Mouse (Mus musculus) embryonic stem cell, embryonic (primary cell): Measurements from ENCODE around the gene Fdps.

Experiments
- CTCF ChIA-PET, 4 experiments: fragments of 300-600 bp in 2 of 4; fragments of 350-600 bp in 2 of 4; sonication (Branson Sonifier 250); formaldehyde crosslinking; loops; one replicate each; lab custom pipeline; 2022; ENCODE audit warnings: inconsistent platforms in 2 of 4; lab: Charles Lee
- POLR2A ChIA-PET, 4 experiments: fragments of 300-600 bp in 2 of 4; fragments of 350-600 bp in 2 of 4; sonication (Branson Sonifier 250); formaldehyde crosslinking; loops; one replicate each; lab custom pipeline; 2022; ENCODE audit warnings: antibody characterized with exemption in 4 of 4, inconsistent platforms in 1 of 4; lab: Charles Lee

The Fdps gene

DNA sequence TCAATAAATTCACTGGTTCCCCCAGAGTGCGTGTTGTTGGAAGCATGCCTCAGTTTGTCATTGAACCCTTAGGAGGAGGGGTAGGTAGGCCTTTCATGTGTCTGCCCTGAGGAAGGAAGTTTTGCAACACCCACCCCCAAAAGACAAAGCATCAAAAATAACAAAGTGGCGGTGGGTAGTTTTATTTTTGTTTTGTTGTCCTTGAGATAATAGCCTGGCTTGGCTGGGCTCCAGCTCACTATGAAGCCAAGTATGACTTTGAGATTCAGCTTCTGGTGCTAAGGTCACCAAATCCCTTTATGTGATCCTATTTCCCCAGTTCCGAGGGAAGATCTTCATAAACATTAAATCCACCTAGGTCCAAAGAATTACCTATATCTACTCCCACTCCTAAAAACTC, 22.5 kb upstream of the Fdps start:
- POLR2A ChIA-PET = interaction anchor here in 1 of 4 experiments (1.2 to 1.5 kb wide), 2 partner anchors 10 to 24 kb away, joined by 3 to 4 read pairs; no protein-coding TSS in a partner anchor
- CTCF ChIA-PET = interaction anchor here in 2 of 4 experiments (0.6 to 1.0 kb wide), 3 partner anchors 12 to 714 kb away, joined by 3 to 7 read pairs (median 3); partner anchors contain the start of genes Pklr (in 1 of the 2) and Pmf1 (in 1 of the 2)

DNA sequence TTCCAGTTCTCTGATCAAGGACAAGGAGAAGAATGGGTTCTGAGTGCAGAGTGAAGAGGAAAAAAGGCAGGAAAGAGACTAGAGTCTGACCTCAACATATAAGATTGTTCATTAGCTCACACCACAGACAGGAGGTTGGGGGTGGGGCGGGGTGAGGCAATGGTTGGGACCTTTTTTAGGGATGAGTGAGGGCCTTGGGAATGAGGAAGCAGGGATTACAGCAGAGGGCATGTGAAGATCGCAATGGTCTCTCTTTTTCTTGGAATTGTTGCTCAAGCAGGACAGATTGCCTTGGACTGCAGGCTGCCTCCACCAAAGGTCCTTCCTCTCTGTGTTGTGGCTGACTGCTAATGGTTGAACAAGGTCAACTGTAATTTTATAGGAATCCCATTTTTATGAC, 21.6 kb upstream of the Fdps start:
- CTCF ChIA-PET = interaction anchor here in 2 of 4 experiments (0.6 to 0.8 kb wide), 2 partner anchors 28 to 156 kb away, joined by 3 to 4 read pairs; no protein-coding TSS in a partner anchor
- POLR2A ChIA-PET = interaction anchor here in 2 of 4 experiments (0.8 to 1.5 kb wide), 4 partner anchors 11 to 42 kb away, joined by 3 to 5 read pairs (median 4); partner anchors contain the start of gene Clk2 (in 1 of the 2)

GRCm38 (mm10) chr3:89115522-89115921, 13.8 kb upstream of the Fdps start:
- POLR2A ChIA-PET = interaction anchor here (0.5 to 3.1 kb wide), 13 partner anchors 13 to 178 kb away, joined by 3 to 14 read pairs (median 3); partner anchors contain the start of genes Fdps (in 2 of the 4), Gm43738 (in 1 of the 4) and Scamp3 (in 1 of the 4)
- CTCF ChIA-PET = interaction anchor here (0.6 to 3.6 kb wide), 41 partner anchors 8 to 571 kb away, joined by 3 to 24 read pairs (median 4); partner anchors contain the start of genes Fdps (in 2 of the 4), Gm43738 (in 2 of the 4), Hcn3 (in 2 of the 4) and Fam189b (in 1 of the 4)

GRCm38 (mm10) chr3:89113058-89113457, 11.3 kb upstream of the Fdps start:
- POLR2A ChIA-PET = interaction anchor here in 2 of 4 experiments (0.6 to 1.1 kb wide), 5 partner anchors 11 to 765 kb away, joined by 3 to 5 read pairs (median 3); partner anchors contain the start of gene Fdps (in 1 of the 2)
- CTCF ChIA-PET = interaction anchor here in 1 of 4 experiments (0.6 to 1.7 kb wide), 5 partner anchors 19 to 131 kb away, joined by 3 to 4 read pairs (median 3); no protein-coding TSS in a partner anchor

DNA sequence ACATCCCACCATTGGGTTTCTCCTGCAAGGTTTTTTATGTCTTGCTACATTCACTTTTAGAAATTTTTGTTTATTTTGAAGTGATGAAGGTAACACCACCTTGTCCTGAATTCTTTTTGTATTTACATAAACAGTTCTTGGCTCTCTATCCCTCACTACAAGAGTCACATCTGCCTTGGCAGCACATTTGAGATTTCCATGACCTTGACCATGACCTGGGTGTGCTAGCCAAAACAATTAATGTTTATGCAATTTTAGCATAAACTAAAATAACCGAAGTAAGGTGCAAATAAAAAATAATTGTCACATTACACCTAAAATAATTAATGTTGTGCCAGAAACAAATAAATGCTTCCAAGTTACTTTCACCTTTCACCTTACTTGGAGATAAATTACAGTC, 6.4 kb upstream of the Fdps start:
- POLR2A ChIA-PET = interaction anchor here in 2 of 4 experiments (0.8 to 3.4 kb wide), 3 partner anchors 16 to 328 kb away, joined by 3 to 12 read pairs (median 4); partner anchors contain the start of genes Pbxip1 (in 1 of the 2) and Rusc1 (in 1 of the 2)
- CTCF ChIA-PET = interaction anchor here in 2 of 4 experiments (0.9 to 1.5 kb wide), 2 partner anchors 8 kb away, joined by 4 to 10 read pairs; no protein-coding TSS in a partner anchor

DNA sequence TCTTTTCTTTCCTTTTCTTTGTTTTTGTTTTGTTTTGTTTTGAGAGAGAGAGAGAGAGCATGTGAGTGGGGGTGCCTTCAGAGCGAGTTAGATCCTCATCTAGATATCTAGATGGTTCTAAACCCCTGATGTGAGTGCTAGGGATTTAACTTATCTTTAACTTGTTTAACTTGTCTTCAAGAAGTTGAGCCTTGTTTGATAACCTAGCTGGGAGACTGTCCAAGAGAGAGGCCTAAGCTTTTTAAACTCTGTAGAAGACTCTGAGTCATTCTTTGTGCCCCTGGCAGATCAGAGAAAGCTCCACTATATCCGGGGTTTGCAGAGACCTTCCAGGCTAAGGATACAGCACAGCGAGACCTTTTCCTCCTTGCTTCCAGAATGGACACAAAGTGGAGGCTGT, 5.8 kb upstream of the Fdps start:
- ChIA-PET POLR2A (interaction anchor here in 1 of 4 experiments (0.8 to 1.3 kb wide), 2 partner anchors 17 to 329 kb away, joined by 3 to 4 read pairs; partner anchors contain the start of gene Pbxip1), CTCF (interaction anchor here in 2 of 4 experiments (0.5 to 1.5 kb wide), 4 partner anchors 9 to 220 kb away, joined by 3 to 10 read pairs (median 4); no protein-coding TSS in a partner anchor)

GRCm38 (mm10) chr3:89106881-89107280, 5.1 kb upstream of the Fdps start:
- CTCF ChIA-PET = interaction anchor here in 1 of 4 experiments (0.5 to 1.5 kb wide), 4 partner anchors 9 to 30 kb away, joined by 3 to 10 read pairs (median 3); no protein-coding TSS in a partner anchor
- POLR2A ChIA-PET = no interaction called here

DNA sequence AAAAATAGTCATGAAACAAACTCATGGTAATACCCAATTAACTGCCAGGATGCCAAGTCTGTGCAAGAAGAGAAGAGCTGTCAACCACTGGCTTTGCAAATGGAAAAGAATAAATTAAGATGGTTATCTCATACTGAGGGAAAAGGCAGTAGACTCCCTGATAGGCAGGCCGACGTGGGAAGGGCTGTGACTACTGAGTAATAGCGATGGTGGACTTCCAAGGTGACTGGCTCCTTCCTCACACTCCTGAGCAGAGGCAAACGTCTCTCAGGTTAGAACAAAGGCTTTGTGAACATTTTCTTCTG, 1.5 kb upstream of the Fdps start:
- ChIA-PET POLR2A (interaction anchor here in 2 of 4 experiments (0.9 to 5.0 kb wide), 7 partner anchors 12 to 130 kb away, joined by 3 to 63 read pairs (median 12); partner anchors contain the start of genes Rusc1 (in 2 of the 2), Clk2 (in 1 of the 2) and Mtx1 (in 1 of the 2)), CTCF (interaction anchor here in 1 of 4 experiments (0.7 kb wide), 1 partner anchor 13 kb away, joined by 3 read pairs; no protein-coding TSS in a partner anchor)

DNA sequence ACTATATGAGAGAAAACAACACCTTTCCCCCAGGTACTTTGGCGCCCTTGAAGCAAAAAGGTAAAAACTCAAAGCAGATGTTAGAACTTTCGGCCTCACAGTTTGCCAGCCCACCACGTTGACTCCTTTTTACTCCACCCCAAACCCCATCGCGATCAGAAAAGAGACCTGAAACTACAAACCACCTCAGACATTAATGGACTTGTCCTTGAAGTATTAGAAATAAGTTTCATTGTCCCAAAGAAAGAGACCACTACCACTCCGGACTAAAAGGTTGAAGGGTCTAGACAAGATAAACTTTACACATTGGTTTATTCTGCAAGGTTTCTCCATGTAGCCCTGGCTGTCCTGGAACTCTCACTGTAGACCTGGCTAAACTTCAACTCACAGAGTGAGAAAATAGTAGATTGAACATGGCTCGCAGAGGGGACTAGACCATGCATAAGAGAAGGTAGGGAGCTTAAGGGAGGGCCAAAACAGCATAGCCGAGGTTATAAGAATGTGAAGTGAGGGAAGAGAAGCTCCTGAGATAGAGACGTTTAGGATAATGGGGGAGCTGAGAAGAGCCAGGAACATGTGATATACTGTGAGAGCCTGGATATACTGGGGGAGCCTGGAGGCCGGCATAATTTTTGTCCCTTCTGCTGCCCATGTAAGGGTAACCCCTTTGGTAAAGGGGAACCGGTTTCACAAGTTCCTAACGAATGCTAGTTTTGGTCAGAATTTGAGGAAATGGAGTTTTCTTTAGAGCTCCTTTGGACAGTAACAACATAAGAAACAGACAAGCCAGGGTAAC, 934 bp upstream of the Fdps start:
- ChIA-PET CTCF (interaction anchor here in 1 of 4 experiments (0.7 to 1.7 kb wide), 6 partner anchors 11 to 163 kb away, joined by 3 to 10 read pairs (median 6); partner anchors contain the start of gene Pklr), POLR2A (interaction anchor here (0.6 to 5.0 kb wide), 24 partner anchors 8 to 359 kb away, joined by 3 to 63 read pairs (median 4); partner anchors contain the start of genes Rusc1 (in 3 of the 4), Clk2 (in 1 of the 4), Fam189b (in 1 of the 4) and Hcn3 (in 1 of the 4))

DNA sequence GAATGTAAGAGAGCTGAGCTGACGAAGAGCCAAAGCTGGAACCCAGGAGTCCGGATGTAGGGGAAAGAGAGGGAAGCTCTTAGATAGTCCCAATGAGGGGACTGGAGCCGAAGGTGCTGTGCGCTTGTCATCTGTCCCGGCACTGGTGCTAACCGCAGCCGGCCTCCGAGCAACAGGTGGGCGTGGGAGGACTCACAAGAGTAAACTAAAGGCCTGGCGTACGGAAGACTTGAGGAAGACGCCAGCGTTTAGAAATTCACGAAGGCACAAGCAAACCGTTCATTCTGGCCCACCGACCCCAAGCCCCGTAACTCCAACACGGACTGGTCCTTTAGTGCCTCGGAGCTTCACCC, 324 bp downstream of the Fdps start:
- POLR2A ChIA-PET = interaction anchor here (0.5 to 5.0 kb wide), 36 partner anchors 8 to 471 kb away, joined by 3 to 63 read pairs (median 4); partner anchors contain the start of genes Rusc1 (in 3 of the 4), Clk2 (in 2 of the 4), Fam189b (in 1 of the 4) and Gba (in 1 of the 4)

DNA sequence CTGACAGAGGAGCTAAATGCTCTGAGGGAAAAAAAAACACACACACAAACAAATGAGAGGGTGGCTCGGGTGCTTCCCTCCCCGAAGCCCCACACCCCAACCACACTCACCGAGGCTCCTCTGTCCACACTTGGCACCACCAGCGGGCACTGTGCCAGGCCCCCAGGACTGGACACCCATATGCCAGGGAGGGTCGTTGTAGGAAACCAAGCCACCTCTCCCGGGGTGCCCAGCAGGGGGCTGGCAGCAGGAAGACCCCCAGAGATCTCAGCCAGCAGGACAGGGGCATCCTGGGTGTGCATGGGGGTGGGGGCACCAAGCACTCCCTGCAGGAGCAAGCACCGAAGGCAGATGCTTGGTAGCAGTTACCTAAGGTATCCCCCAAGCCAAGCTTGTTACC, 948 bp downstream of the Fdps start, which contains the start of gene Gm43738:
Gene Gm43738, minus strand, starts transcription at position 289 of the 400 bp plus-strand sequence.
- POLR2A ChIA-PET = interaction anchor here in 2 of 4 experiments (0.7 to 5.0 kb wide), 12 partner anchors 9 to 243 kb away, joined by 3 to 63 read pairs (median 6); partner anchors contain the start of genes Rusc1 (in 2 of the 2) and Scamp3 (in 1 of the 2)

More for the DNA sequence above, 324 bp downstream of the Fdps start:
- CTCF ChIA-PET = interaction anchor here in 3 of 4 experiments (1.0 to 1.7 kb wide), 9 partner anchors 10 to 277 kb away, joined by 3 to 10 read pairs (median 5); partner anchors contain the start of genes Adam15 (in 1 of the 3), Hcn3 (in 1 of the 3) and Pklr (in 1 of the 3)

GRCm38 (mm10) chr3:89094021-89094420, 7.7 kb downstream of the Fdps start:
- CTCF ChIA-PET = interaction anchor here in 1 of 4 experiments (2.2 kb wide), 1 partner anchor 149 kb away, joined by 10 read pairs; no protein-coding TSS in a partner anchor

More for the DNA sequence above, 948 bp downstream of the Fdps start, which contains the start of gene Gm43738:
- CTCF ChIA-PET = interaction anchor here in 3 of 4 experiments (1.0 to 1.7 kb wide), 6 partner anchors 9 to 144 kb away, joined by 3 to 10 read pairs (median 6); partner anchors contain the start of gene Hcn3 (in 1 of the 3)

DNA sequence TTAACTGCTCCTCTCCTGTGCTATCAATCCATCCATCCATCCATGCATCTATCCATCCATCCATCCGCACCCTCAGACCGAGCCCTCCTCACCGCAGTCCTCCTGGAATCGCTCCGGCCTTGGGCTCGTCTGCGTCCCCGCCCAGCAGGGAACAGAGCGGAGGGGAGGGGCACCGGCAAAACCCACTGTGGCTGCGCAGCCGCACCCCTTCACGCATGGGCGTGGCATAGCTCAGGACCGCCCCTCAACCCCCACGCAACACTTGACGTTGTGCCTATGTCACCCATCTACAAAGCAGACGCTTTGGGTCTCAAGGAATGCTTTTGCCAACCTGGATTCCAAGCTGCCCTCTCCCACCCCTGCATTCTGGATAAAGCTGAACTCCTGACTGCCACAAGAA, 8.6 kb downstream of the Fdps start, which contains the start of gene Rusc1:
Gene Rusc1, minus strand, starts transcription at position 137 of the 400 bp plus-strand sequence.
- ChIA-PET POLR2A (interaction anchor here (0.5 to 5.1 kb wide), 21 partner anchors 9 to 1207 kb away, joined by 3 to 63 read pairs (median 3); partner anchors contain the start of genes Fdps (in 3 of the 4), Gm43738 (in 2 of the 4), Fam189b (in 1 of the 4) and Hcn3 (in 1 of the 4)), CTCF (interaction anchor here in 1 of 4 experiments (0.5 to 2.2 kb wide), 5 partner anchors 24 to 545 kb away, joined by 3 to 10 read pairs (median 3); no protein-coding TSS in a partner anchor)

More at GRCm38 (mm10) chr3:89094021-89094420, 7.7 kb downstream of the Fdps start:
- POLR2A ChIA-PET = interaction anchor here in 3 of 4 experiments (1.1 to 5.1 kb wide), 6 partner anchors 8 to 66 kb away, joined by 3 to 63 read pairs (median 6); partner anchors contain the start of genes Fdps (in 3 of the 3), Gm43738 (in 2 of the 3) and Hcn3 (in 1 of the 3)

- CTCF ChIA-PET = interaction anchor here in 1 of 4 experiments (0.5 to 2.2 kb wide), 6 partner anchors 24 to 544 kb away, joined by 3 to 10 read pairs (median 3); partner anchors contain the start of gene Hcn3
- POLR2A ChIA-PET = interaction anchor here (0.5 to 5.1 kb wide), 25 partner anchors 9 to 1207 kb away, joined by 3 to 63 read pairs (median 3); partner anchors contain the start of genes Fdps (in 4 of the 4), Gm43738 (in 2 of the 4), Clk2 (in 1 of the 4) and Fam189b (in 1 of the 4)
Observed at GRCm38 (mm10) chr3:89092509-89093090, 9.2 kb downstream of the Fdps start.

- POLR2A ChIA-PET = interaction anchor here (0.5 to 5.1 kb wide), 19 partner anchors 10 to 477 kb away, joined by 3 to 63 read pairs (median 4); partner anchors contain the start of genes Fdps (in 4 of the 4), Clk2 (in 2 of the 4), Gm43738 (in 2 of the 4) and Fam189b (in 1 of the 4)
Observed at GRCm38 (mm10) chr3:89091811-89092508, 9.8 kb downstream of the Fdps start.

More at GRCm38 (mm10) chr3:89091811-89092508, 9.8 kb downstream of the Fdps start:
- CTCF ChIA-PET = interaction anchor here in 2 of 4 experiments (0.6 to 1.3 kb wide), 7 partner anchors 10 to 560 kb away, joined by 3 to 10 read pairs (median 4); partner anchors contain the start of genes Fdps (in 1 of the 2), Gm43738 (in 1 of the 2), Hcn3 (in 1 of the 2) and Mex3a (in 1 of the 2)
